Mouse (Mus musculus) neutrophil, adult 83 days (primary cell): ENCODE results near the gene Fam71d. TPM values are rescaled to one million over a fixed set of nuclear protein-coding genes. Genes with fewer than 3 reads are reported as not detected.

Source experiments
- total RNA-seq, 2 experiments: library from RNA; stranded (reverse); gene quantifications; one replicate each; pipeline ENCODE4 v1.2.4; 2023

The Fam71d gene
- total RNA-seq, result not detected

GRCm38 (mm10) chr12:78691325-78691724, at the start of gene Fam71d:
Gene Fam71d, plus strand, starts transcription at chr12:78691535.

GRCm38 (mm10) chr12:78748557-78749377, 57.4 kb downstream of the Fam71d start, which contains the start of gene Mpp5:
Gene Mpp5, plus strand, starts transcription at chr12:78748907.

Other genes with a start within 250 kb of the Fam71d start
- gene Mpp5, start 57.4 kb downstream of the Fam71d start, total RNA-seq, result 10 to 100 TPM; 11.2 to 13.3 TPM
- 10 to 100 TPM; 65.5 to 77.3 TPM for gene Atp6v1d, start 170.1 kb downstream of the Fam71d start, total RNA-seq
- gene Eif2s1, start 170.3 kb downstream of the Fam71d start, total RNA-seq, result 10 to 100 TPM; 26.7 to 46.5 TPM
- gene Plek2, start 215.4 kb downstream of the Fam71d start, total RNA-seq, result under 1 TPM; 0.33 to 0.35 TPM